Mouse (Mus musculus) cortical plate, adult 2 months (tissue): ENCODE data around the gene Gcm2.

Experiments used
- CTCF ChIP-seq: fragments of 200-500 bp; IDR thresholded peaks from 2 replicates; pipeline ENCODE4 v1.5.1; 2011; ENCODE audit warnings: mild to moderate bottlenecking, control low read depth, low read length; ENCODE audit not compliant: insufficient read depth; ENCODE audit errors: extremely low read depth
- POLR2A ChIP-seq: fragments of 200-500 bp; IDR thresholded peaks from 2 replicates; pipeline ENCODE4 v1.6.1; 2011; ENCODE audit warnings: mild to moderate bottlenecking, low read length, control low read depth; ENCODE audit not compliant: insufficient read depth; ENCODE audit errors: extremely low read depth

DNA sequence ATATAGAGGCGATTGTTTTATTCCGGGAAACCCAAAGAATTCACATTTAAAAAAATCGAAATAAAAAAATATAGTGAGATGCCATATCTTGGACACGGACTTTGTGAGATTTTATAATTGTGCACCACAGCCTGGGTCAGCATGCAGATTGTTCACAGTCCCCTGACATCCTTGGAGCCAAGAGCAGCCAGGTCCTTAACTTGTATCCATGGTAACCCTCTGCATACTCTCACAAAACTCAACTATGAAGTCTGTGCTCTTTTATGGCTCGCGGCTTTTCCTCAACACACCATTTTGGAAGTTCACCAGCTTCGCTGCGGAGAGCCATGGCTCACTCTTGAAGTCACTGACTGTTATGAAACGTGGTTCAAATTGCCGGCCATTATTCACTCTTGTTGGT lies 16.7 kb downstream of the Gcm2 start:
- TF ChIP-seq CTCF: no peak
- TF ChIP-seq POLR2A: no peak
